ENCODE assay signal across 11 mouse cellular contexts in the genomic region with DNA sequence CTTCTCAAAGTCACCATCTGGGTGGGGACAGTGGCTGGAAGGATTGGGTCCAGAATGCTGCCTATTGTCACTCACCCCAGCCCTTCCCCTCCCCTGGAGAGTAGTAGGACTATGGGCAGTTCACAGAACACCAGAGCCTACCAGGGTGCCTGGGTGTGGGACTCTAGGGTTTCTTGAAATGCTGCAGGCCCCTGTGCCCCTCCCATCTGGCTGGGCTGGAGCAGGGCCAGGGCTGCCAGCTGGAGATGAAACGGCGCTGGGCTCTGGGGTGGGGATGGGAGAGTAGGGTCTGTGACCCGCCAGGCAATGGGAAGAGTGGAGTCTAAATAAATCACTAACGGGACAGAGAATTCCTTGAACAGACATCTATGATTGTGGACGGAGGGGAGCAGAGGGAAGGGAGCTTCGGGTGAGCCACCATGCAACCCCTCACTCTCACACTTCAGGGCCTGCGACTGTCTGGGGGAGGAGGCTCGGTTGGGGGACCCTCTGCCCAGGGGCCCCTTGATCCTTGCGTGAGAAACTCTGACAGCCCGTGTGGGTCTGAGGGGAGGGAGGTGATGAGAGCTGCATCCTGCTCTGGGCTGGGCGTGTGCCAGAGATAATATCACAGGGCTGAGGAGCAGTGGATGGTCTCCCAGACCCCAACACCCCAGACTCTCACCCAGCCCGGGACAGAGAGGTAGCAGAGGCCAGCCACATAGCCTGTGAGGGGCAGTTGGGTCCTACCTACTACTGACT. TPM values are rescaled to one million over a fixed set of nuclear protein-coding genes. Genes with fewer than 3 reads are reported as not detected.
DNase-seq lines count a peak whose midpoint lies in the region; ATAC-seq and TF ChIP-seq lines count a peak whose summit lies in the region.
"Had no signal": no experiment of that assay in that cellular context is flagged by ENCODE, and none has a peak within 500 bp of the region (broad histone marks: within the 10 kb centered on the region; RNA-seq: fewer than 3 reads in every experiment).

No protein-coding gene starts in this region.

- no peak for TF ChIP-seq POLR2A in lung, adult 2 months (IDR thresholded peaks at IDR 0.05; ENCODE audit: borderline replicate concordance, extremely low read depth, low read depth, low read length)

- H3K27ac ChIP-seq in heart, embryonic 15.5 days = 0 out of 2 replicates have a peak overlapping the region, but pooled peaks have one; percentile 1
- 0 out of 2 replicates have a peak overlapping the region, but pooled peaks have one; percentile 40 for H3K27ac ChIP-seq in embryonic facial prominence, embryonic 10.5 days (replicated peaks)
- H3K27ac ChIP-seq: embryonic facial prominence, embryonic 15.5 days; limb, embryonic 15.5 days had no signal

- H3K27me3 ChIP-seq in heart, embryonic 15.5 days = no peaks in the 10 kb centered on the region
- peaks cover 86% of the 10 kb centered on the region for H3K27me3 ChIP-seq in embryonic facial prominence, embryonic 10.5 days (replicated peaks; ENCODE audit: low read depth, poor library complexity, severe bottlenecking)
- H3K27me3 ChIP-seq: embryonic facial prominence, embryonic 15.5 days had no signal

- H3K9me3 ChIP-seq in heart, embryonic 15.5 days (replicated peaks) = no peaks in the 10 kb centered on the region
- H3K9me3 ChIP-seq in embryonic facial prominence, embryonic 10.5 days = no peaks in the 10 kb centered on the region
- H3K9me3 ChIP-seq: embryonic facial prominence, embryonic 15.5 days; limb, embryonic 15.5 days had no signal

- 6% methylated on average over 12 of the region's 12 CpGs for WGBS in heart, embryonic 15.5 days
- WGBS in lung, adult 2 months = 22% methylated on average over 12 of the region's 12 CpGs
- 42% methylated on average over 12 of the region's 12 CpGs for WGBS in embryonic facial prominence, embryonic 10.5 days

- H3K4me3 ChIP-seq in heart, embryonic 15.5 days = no peak overlapping the region
- no peak overlapping the region for H3K4me3 ChIP-seq in lung, adult 2 months (replicated peaks; ENCODE audit: extremely low read depth, low read depth, low read length)
- no peak overlapping the region for H3K4me3 ChIP-seq in embryonic facial prominence, embryonic 10.5 days
- H3K4me3 ChIP-seq: embryonic facial prominence, embryonic 15.5 days; limb, embryonic 15.5 days had no signal

- ATAC-seq in heart, embryonic 15.5 days (replicated peaks; ENCODE audit: insufficient number of reproducible peaks, insufficient read depth, low FRiP score, low read depth) = peak; percentile 29; the same call in 1 of the 2 replicates

- peaks cover 52% of the 10 kb centered on the region for H3K4me1 ChIP-seq in heart, embryonic 15.5 days (replicated peaks)
- no peaks in the 10 kb centered on the region for H3K4me1 ChIP-seq in lung, adult 2 months (ENCODE audit: control insufficient read depth, insufficient read depth, low read length)
- H3K4me1 ChIP-seq in embryonic facial prominence, embryonic 10.5 days = peaks cover 75% of the 10 kb centered on the region

- H3K9ac ChIP-seq in heart, embryonic 15.5 days = no peak overlapping the region
- H3K9ac ChIP-seq: embryonic facial prominence, embryonic 15.5 days; limb, embryonic 15.5 days had no signal

- H3K4me2 ChIP-seq in heart, embryonic 15.5 days = peak overlapping the region; percentile 2; the same call in 1 of the 2 replicates
- H3K4me2 ChIP-seq: embryonic facial prominence, embryonic 15.5 days; limb, embryonic 15.5 days had no signal

- TF ChIP-seq CTCF in lung, adult 2 months (IDR thresholded peaks at IDR 0.05; ENCODE audit: insufficient read depth, low read length) = no peak

- no peaks in the 10 kb centered on the region for H3K36me3 ChIP-seq in heart, embryonic 15.5 days
- no peaks in the 10 kb centered on the region for H3K36me3 ChIP-seq in embryonic facial prominence, embryonic 10.5 days (replicated peaks)
- H3K36me3 ChIP-seq: embryonic facial prominence, embryonic 15.5 days; limb, embryonic 15.5 days had no signal

- no peak for DNase-seq in heart, adult 9 months (ENCODE audit: low spot score in 2 of 2)
- DNase-seq in lung, postnatal 10 days = peak; percentile 70
- DNase-seq in lung, adult 2 months = no peak
- no peak for DNase-seq in embryonic facial prominence, embryonic 10.5 days (ENCODE audit: low spot score)
- peak; percentile 48 to 71 for DNase-seq in lung, postnatal 4 days
- DNase-seq in adrenal gland, postnatal 36 days = no peak
- no peak for DNase-seq in right cerebral cortex, adult 2 months (ENCODE audit: low spot score in 2 of 2)
- DNase-seq: cerebellum, adult 11 months had no signal

RNA-seq across cellular contexts. Expression of gene Wnt11, which starts 32.3 kb away (rescaled TPM):
- 7.0 and 12.5 TPM in 2 replicates for polyA plus RNA-seq in heart, embryonic 15.5 days (2015; fragmentation: Nextera tagmentation; extraction: Ambion mirVana)
- polyA plus RNA-seq in lung, adult 2 months (2012; rRNA removed) = 35.1 and 47.3 TPM in 2 replicates
- polyA plus RNA-seq in embryonic facial prominence, embryonic 10.5 days (2016; fragmentation: Nextera tagmentation; extraction: Ambion mirVana) = 2.0 TPM in 2 replicates
- 1 to 10 TPM; 2.6 to 3.6 TPM for total RNA-seq in adrenal gland, postnatal 36 days (2021)

Comparison
In these comparisons a context has a peak if more than half of its experiments do, and no peak if none do; other contexts are left out.
1. DNase-seq: peak in lung, postnatal 10 days (single experiment) and lung, postnatal 4 days (2 of 2); none in heart, adult 9 months (0 of 2), lung, adult 2 months (single experiment), embryonic facial prominence, embryonic 10.5 days (single experiment), adrenal gland, postnatal 36 days (0 of 2) and right cerebral cortex, adult 2 months (0 of 2).